Mouse (Mus musculus): ENCODE results near the gene Olfr968. TPM values are rescaled to one million over a fixed set of nuclear protein-coding genes. Genes with fewer than 3 reads are reported as not detected.

The Olfr968 gene
- polyA plus RNA-seq (2017; shearing (Covaris generic)): under 1 TPM in 1 of 2 experiments, not detected in 1; 0.45 TPM

GRCm38 (mm10) chr9:39783153-39783552 is at the start of gene Olfr968:
Gene Olfr968, minus strand, starts transcription at chr9:39783253.

GRCm38 (mm10) chr9:39808560-39808959 is 25.5 kb upstream of the Olfr968 start, which contains the start of gene Olfr970:
Gene Olfr970, plus strand, starts transcription at chr9:39808860.

GRCm38 (mm10) chr9:39790558-39790957 is 7.5 kb upstream of the Olfr968 start, which contains the start of gene Olfr969:
Gene Olfr969, plus strand, starts transcription at chr9:39790945.

GRCm38 (mm10) chr9:39745949-39746348 is 37.1 kb downstream of the Olfr968 start, which contains the start of gene Olfr967:
Gene Olfr967, plus strand, starts transcription at chr9:39746249.

GRCm38 (mm10) chr9:39730678-39731077 is 52.4 kb downstream of the Olfr968 start, which contains the start of gene Olfr150:
Gene Olfr150, plus strand, starts transcription at chr9:39730978.

Other genes with a start within 250 kb of the Olfr968 start
- not detected for gene Olfr958, start 229.2 kb downstream of the Olfr968 start, polyA plus RNA-seq (2017; shearing (Covaris generic))
- gene Olfr959, start 207.7 kb downstream of the Olfr968 start, polyA plus RNA-seq (2017; shearing (Covaris generic)): not detected
- under 1 TPM; 0.08 to 0.60 TPM for gene AW551984, start 178.8 kb downstream of the Olfr968 start, polyA plus RNA-seq (2017; shearing (Covaris generic))
- not detected for gene Olfr148, start 172.6 kb downstream of the Olfr968 start, polyA plus RNA-seq (2017; shearing (Covaris generic))
- gene Olfr960, start 161.9 kb downstream of the Olfr968 start, polyA plus RNA-seq (2017; shearing (Covaris generic)): not detected
- gene Olfr961, start 138.2 kb downstream of the Olfr968 start, polyA plus RNA-seq (2017; shearing (Covaris generic)): under 1 TPM in 1 of 2 experiments, not detected in 1; 0.52 TPM
- gene Olfr963, start 116.0 kb downstream of the Olfr968 start, polyA plus RNA-seq (2017; shearing (Covaris generic)): not detected
- not detected for gene Olfr149, start 76.1 kb downstream of the Olfr968 start, polyA plus RNA-seq (2017; shearing (Covaris generic))
- under 1 TPM in 1 of 2 experiments, not detected in 1; 0.12 TPM for gene Olfr965, start 71.9 kb downstream of the Olfr968 start, polyA plus RNA-seq (2017; shearing (Covaris generic))
- under 1 TPM in 1 of 2 experiments, not detected in 1; 0.17 TPM for gene Olfr150, start 52.3 kb downstream of the Olfr968 start, polyA plus RNA-seq (2017; shearing (Covaris generic))
- under 1 TPM in 1 of 2 experiments, not detected in 1; 0.15 TPM for gene Olfr967, start 37.0 kb downstream of the Olfr968 start, polyA plus RNA-seq (2017; shearing (Covaris generic))
- gene Olfr969, start 7.7 kb upstream of the Olfr968 start, polyA plus RNA-seq (2017; shearing (Covaris generic)): under 1 TPM in 1 of 2 experiments, not detected in 1; 0.39 TPM
- gene Olfr970, start 25.6 kb upstream of the Olfr968 start, polyA plus RNA-seq (2017; shearing (Covaris generic)): not detected
- under 1 TPM in 1 of 2 experiments, not detected in 1; 0.18 TPM for gene Olfr971, start 53.6 kb upstream of the Olfr968 start, polyA plus RNA-seq (2017; shearing (Covaris generic))
- gene Olfr972, start 83.2 kb upstream of the Olfr968 start, polyA plus RNA-seq (2017; shearing (Covaris generic)): not detected
- not detected for gene Olfr229, start 124.1 kb upstream of the Olfr968 start, polyA plus RNA-seq (2017; shearing (Covaris generic))
- under 1 TPM in 1 of 2 experiments, not detected in 1; 0.15 TPM for gene Olfr974, start 154.2 kb upstream of the Olfr968 start, polyA plus RNA-seq (2017; shearing (Covaris generic))
- gene Olfr975, start 168.8 kb upstream of the Olfr968 start, polyA plus RNA-seq (2017; shearing (Covaris generic)): not detected
- gene Olfr976, start 177.9 kb upstream of the Olfr968 start, polyA plus RNA-seq (2017; shearing (Covaris generic)): not detected
- gene Olfr978, start 208.9 kb upstream of the Olfr968 start, polyA plus RNA-seq (2017; shearing (Covaris generic)): under 1 TPM in 1 of 2 experiments, not detected in 1; 0.49 TPM
- not detected for gene Olfr979, start 220.2 kb upstream of the Olfr968 start, polyA plus RNA-seq (2017; shearing (Covaris generic))
- gene Olfr980, start 226.3 kb upstream of the Olfr968 start, polyA plus RNA-seq (2017; shearing (Covaris generic)): not detected
- under 1 TPM in 1 of 2 experiments, not detected in 1; 0.15 TPM for gene Olfr981, start 238.2 kb upstream of the Olfr968 start, polyA plus RNA-seq (2017; shearing (Covaris generic))

All from activated CD4-positive, CD25-positive, alpha-beta regulatory T cell (primary cell).